Mouse (Mus musculus) myocyte (in vitro differentiated cells): ENCODE measurements at regions not wholly inside any gene's neighbourhood (a gene's known extent, or its start where the extent isn't known, plus 50 kb on each side); places are given as distances from the start of the nearest gene placed in this dataset.

ENCODE experiments used
- H3K27me3 ChIP-seq: one replicate; pipeline ENCODE4 v1.6.1; 2011; ENCODE audit not compliant: control insufficient read depth, insufficient read depth, insufficient read length
- H3K36me3 ChIP-seq: one replicate; pipeline ENCODE4 v1.6.1; 2011; ENCODE audit not compliant: control insufficient read depth, insufficient read depth
- H3K4me2 ChIP-seq: one replicate; pipeline ENCODE4 v1.6.1; 2011; ENCODE audit warnings: low read depth, control low read depth
- H3K4me3 ChIP-seq: one replicate; pipeline ENCODE4 v1.5.1; 2011; ENCODE audit warnings: mild to moderate bottlenecking, control low read depth, moderate library complexity
- H3K79me2 ChIP-seq: one replicate; pipeline ENCODE4 v1.6.1; 2011; ENCODE audit not compliant: control insufficient read depth, insufficient read depth
- H3ac ChIP-seq: one replicate; pipeline ENCODE4 v1.6.1; 2011; ENCODE audit not compliant: control insufficient read depth, insufficient read length
- CEBPB ChIP-seq: IDR thresholded peaks from 2 replicates; pipeline ENCODE4 v1.6.1; 2011; ENCODE audit warnings: mild to moderate bottlenecking, moderate library complexity; ENCODE audit not compliant: poor library complexity, insufficient read depth, severe bottlenecking
- E2F4 ChIP-seq: IDR thresholded peaks from one replicate; pipeline ENCODE4 v1.6.1; 2011; ENCODE audit warnings: mild to moderate bottlenecking, control low read depth, moderate library complexity; ENCODE audit not compliant: insufficient read depth
- MAX ChIP-seq: IDR thresholded peaks from one replicate; pipeline ENCODE4 v1.6.1; 2011; ENCODE audit warnings: low read depth, mild to moderate bottlenecking, control low read depth
- MYOD1 ChIP-seq, 3 experiments: IDR thresholded peaks; one replicate each; pipeline ENCODE4 v1.6.1; 2011; ENCODE audit warnings: control low read depth in 2 of 3, low read depth in 2 of 3, mild to moderate bottlenecking in 2 of 3, moderate library complexity in 1 of 3; ENCODE audit not compliant: insufficient read length in 2 of 3, control insufficient read depth in 1 of 3
- MYOG ChIP-seq, 3 experiments: IDR thresholded peaks; one replicate each; pipeline ENCODE4 v1.6.1; 2011; ENCODE audit warnings: control low read depth in 2 of 3, low read depth in 2 of 3, mild to moderate bottlenecking in 2 of 3; ENCODE audit not compliant: insufficient read length in 2 of 3, control insufficient read depth in 1 of 3, insufficient read depth in 1 of 3
- POLR2A ChIP-seq: IDR thresholded peaks from one replicate; pipeline ENCODE4 v1.6.1; 2011; ENCODE audit warnings: low read depth, mild to moderate bottlenecking, control low read depth, moderate library complexity; ENCODE audit not compliant: insufficient read length
- POLR2AphosphoS2 ChIP-seq: IDR thresholded peaks from one replicate; pipeline ENCODE4 v1.6.1; 2011; ENCODE audit warnings: low read depth, control low read depth; ENCODE audit not compliant: insufficient read length
- REST ChIP-seq: IDR thresholded peaks from one replicate; pipeline ENCODE4 v1.6.1; 2011; ENCODE audit warnings: mild to moderate bottlenecking, control low read depth, moderate library complexity; ENCODE audit not compliant: insufficient read depth, insufficient read length
- SRF ChIP-seq: IDR thresholded peaks from one replicate; pipeline ENCODE4 v1.6.1; 2011; ENCODE audit warnings: low read depth; ENCODE audit not compliant: control insufficient read depth, insufficient read length
- TCF12 ChIP-seq: IDR thresholded peaks from one replicate; pipeline ENCODE4 v1.6.1; 2011; ENCODE audit warnings: mild to moderate bottlenecking, control low read depth; ENCODE audit not compliant: poor library complexity, insufficient read depth, severe bottlenecking
- TCF3 ChIP-seq: IDR thresholded peaks from one replicate; pipeline ENCODE4 v1.6.1; 2011; ENCODE audit warnings: low read depth, control low read depth; ENCODE audit not compliant: insufficient read length
- USF1 ChIP-seq: IDR thresholded peaks from one replicate; pipeline ENCODE4 v1.6.1; 2011; ENCODE audit warnings: low read depth, mild to moderate bottlenecking, control low read depth, moderate library complexity

DNA sequence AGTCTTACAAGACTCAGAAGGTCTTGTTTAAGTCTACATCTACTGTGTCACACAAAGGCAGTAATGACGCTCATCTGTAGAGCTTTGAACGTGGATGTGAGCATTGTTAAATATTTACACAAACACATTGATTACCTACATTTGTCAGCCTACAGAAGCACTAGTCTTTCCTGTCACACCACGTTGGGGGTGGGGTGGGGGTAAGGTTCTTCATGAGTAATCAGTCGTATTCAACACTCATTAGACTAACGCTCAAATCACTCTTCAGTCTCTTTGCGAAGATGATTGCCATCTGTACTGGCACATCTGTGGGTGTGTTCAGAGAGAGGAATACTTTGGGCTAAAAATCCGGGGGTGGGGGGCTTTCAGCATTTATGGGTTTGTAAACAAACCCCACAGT, 240.7 kb downstream of the Lpin1 start:
- Histone ChIP-seq H3ac (no peak overlapping the region), H3K79me2 (no peaks in the 10 kb centered on the region), H3K4me2 (no peak overlapping the region), H3K27me3 (no peaks in the 10 kb centered on the region), H3K4me3 (no peak overlapping the region), H3K36me3 (no peaks in the 10 kb centered on the region)
- TF ChIP-seq MAX = no peak
- TF ChIP-seq CEBPB = no peak
- no peak for TF ChIP-seq SRF
- no peak for TF ChIP-seq TCF12
- no peak for TF ChIP-seq E2F4
- TF ChIP-seq MYOD1 (IDR thresholded peaks at IDR 0.05; ENCODE audit: control insufficient read depth in 1 of 3, insufficient read length in 2 of 3, low read depth in 2 of 3) = no peak
- no peak for TF ChIP-seq REST
- TF ChIP-seq POLR2AphosphoS2 = no peak
- TF ChIP-seq USF1 = no peak
- no peak for TF ChIP-seq MYOG (IDR thresholded peaks at IDR 0.05; ENCODE audit: control insufficient read depth in 1 of 3, insufficient read depth in 1 of 3, insufficient read length in 2 of 3, low read depth in 2 of 3)
- TF ChIP-seq POLR2A = no peak
- TF ChIP-seq TCF3 = no peak

- no peak overlapping the region for H3K4me3 ChIP-seq
- no peak overlapping the region for H3ac ChIP-seq
- no peaks in the 10 kb centered on the region for H3K79me2 ChIP-seq
- TF ChIP-seq USF1 = no peak
- no peak for TF ChIP-seq MAX
- TF ChIP-seq E2F4 = no peak
- TF ChIP-seq CEBPB = no peak
- no peak for TF ChIP-seq TCF12
- H3K4me2 ChIP-seq = no peak overlapping the region
- no peaks in the 10 kb centered on the region for H3K27me3 ChIP-seq
- H3K36me3 ChIP-seq = no peaks in the 10 kb centered on the region
These were observed 248.4 kb downstream of the Lpin1 start for GRCm38 (mm10) chr12:16362341-16362740.

GRCm38 (mm10) chr12:16358831-16359230, 251.9 kb downstream of the Lpin1 start:
- no peak overlapping the region for H3K4me3 ChIP-seq
- no peaks in the 10 kb centered on the region for H3K36me3 ChIP-seq
- TF ChIP-seq REST = no peak
- TF ChIP-seq E2F4 = no peak
- TF ChIP-seq SRF = no peak
- no peak for TF ChIP-seq USF1
- TF ChIP-seq MAX = no peak
- TF ChIP-seq MYOD1 (IDR thresholded peaks at IDR 0.05; ENCODE audit: control insufficient read depth in 1 of 3, insufficient read length in 2 of 3, low read depth in 2 of 3) = no peak
- no peak for TF ChIP-seq TCF12
- H3ac ChIP-seq = no peak overlapping the region
- H3K27me3 ChIP-seq = no peaks in the 10 kb centered on the region
- no peak overlapping the region for H3K4me2 ChIP-seq
- no peaks in the 10 kb centered on the region for H3K79me2 ChIP-seq

DNA sequence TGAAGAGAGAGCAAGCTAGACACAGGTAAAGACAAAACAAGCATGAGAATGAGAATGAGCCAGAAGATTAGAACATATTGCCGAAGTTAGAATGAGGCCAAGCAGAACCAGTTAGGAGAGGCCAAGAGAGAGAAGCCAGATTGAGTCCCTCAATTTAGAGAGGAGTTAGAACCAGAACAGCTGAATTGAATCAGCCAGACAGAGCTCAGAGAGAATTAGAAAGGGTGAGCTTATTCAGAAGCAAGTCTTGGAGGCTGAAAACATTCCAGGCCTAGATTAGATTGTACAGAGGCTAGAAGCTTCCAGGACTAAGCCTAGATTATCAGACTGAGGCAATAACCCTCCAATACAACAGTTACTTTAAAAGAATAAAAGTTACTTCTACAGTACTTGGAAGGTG, 256.1 kb downstream of the Lpin1 start:
- Histone ChIP-seq H3K79me2 (no peaks in the 10 kb centered on the region), H3K4me2 (no peak overlapping the region), H3K4me3 (no peak overlapping the region), H3ac (no peak overlapping the region), H3K36me3 (no peaks in the 10 kb centered on the region), H3K27me3 (no peaks in the 10 kb centered on the region)
- TF ChIP-seq POLR2AphosphoS2 (no peak), SRF (no peak), MYOG (IDR thresholded peaks at IDR 0.05; ENCODE audit: control insufficient read depth in 1 of 3, insufficient read depth in 1 of 3, insufficient read length in 2 of 3, low read depth in 2 of 3) (no peak), CEBPB (no peak), USF1 (no peak), REST (no peak), MYOD1 (IDR thresholded peaks at IDR 0.05; ENCODE audit: control insufficient read depth in 1 of 3, insufficient read length in 2 of 3, low read depth in 2 of 3) (no peak), MAX (no peak), TCF12 (no peak)

GRCm38 (mm10) chr12:16351751-16352150, 259.0 kb downstream of the Lpin1 start:
- no peaks in the 10 kb centered on the region for H3K27me3 ChIP-seq
- no peaks in the 10 kb centered on the region for H3K79me2 ChIP-seq
- H3K36me3 ChIP-seq = no peaks in the 10 kb centered on the region
- no peak overlapping the region for H3K4me3 ChIP-seq
- TF ChIP-seq MYOD1 (IDR thresholded peaks at IDR 0.05; ENCODE audit: control insufficient read depth in 1 of 3, insufficient read length in 2 of 3, low read depth in 2 of 3) = no peak
- TF ChIP-seq CEBPB = no peak
- TF ChIP-seq SRF = no peak
- no peak for TF ChIP-seq TCF12
- no peak for TF ChIP-seq E2F4
- no peak for TF ChIP-seq POLR2AphosphoS2
- TF ChIP-seq MAX = no peak
- TF ChIP-seq REST = no peak
- no peak for TF ChIP-seq POLR2A
- TF ChIP-seq MYOG (IDR thresholded peaks at IDR 0.05; ENCODE audit: control insufficient read depth in 1 of 3, insufficient read depth in 1 of 3, insufficient read length in 2 of 3, low read depth in 2 of 3) = no peak
- no peak for TF ChIP-seq USF1
- TF ChIP-seq TCF3 = no peak
- no peak overlapping the region for H3ac ChIP-seq
- H3K4me2 ChIP-seq = no peak overlapping the region
